Mouse (Mus musculus): Measurements from ENCODE around the gene Cxcr2. TPM values are rescaled to one million over a fixed set of nuclear protein-coding genes. Genes with fewer than 3 reads are reported as not detected.
"Not testable (repeated sequence)": the region's sequence is repeated elsewhere in the genome, so short reads cannot be mapped to it uniquely, and the experiment has no call there.

Cxcr2 gene
- total RNA-seq, 2 experiments from 2014 or later = 0.12 TPM; not detected in 1

- intact Hi-C loops (cut with DNase I) = no loop called here
- no peak for DNase-seq
Measured at GRCm38 (mm10) chr1:74135326-74135950, 18.4 kb upstream of the Cxcr2 start.

GRCm38 (mm10) chr1:74139415-74139814 lies 14.4 kb upstream of the Cxcr2 start:
- intact Hi-C loops (cut with DNase I) = no loop called here

GRCm38 (mm10) chr1:74141781-74142180 lies 12.0 kb upstream of the Cxcr2 start:
- intact Hi-C loops (cut with DNase I) = no loop called here
- no peak for DNase-seq

More at GRCm38 (mm10) chr1:74139415-74139814, 14.4 kb upstream of the Cxcr2 start:
- DNase-seq = no peak

- DNase-seq = no peak
Measured at GRCm38 (mm10) chr1:74149106-74149885, 4.5 kb upstream of the Cxcr2 start.

GRCm38 (mm10) chr1:74150101-74150500 lies 3.7 kb upstream of the Cxcr2 start:
- intact Hi-C loops (cut with DNase I) = no loop called here
- no peak for DNase-seq

More at GRCm38 (mm10) chr1:74149106-74149885, 4.5 kb upstream of the Cxcr2 start:
- intact Hi-C loops (cut with DNase I) = no loop called here

GRCm38 (mm10) chr1:74151091-74151490 lies 2.7 kb upstream of the Cxcr2 start:
- intact Hi-C loops (cut with DNase I) = no loop called here

GRCm38 (mm10) chr1:74155435-74156012 lies 1.7 kb downstream of the Cxcr2 start:
- DNase-seq = no peak

More at GRCm38 (mm10) chr1:74151091-74151490, 2.7 kb upstream of the Cxcr2 start:
- DNase-seq = no peak

GRCm38 (mm10) chr1:74156381-74156910 lies 2.7 kb downstream of the Cxcr2 start:
- no peak for DNase-seq
- intact Hi-C loops (cut with DNase I) = no loop called here

More at GRCm38 (mm10) chr1:74155435-74156012, 1.7 kb downstream of the Cxcr2 start:
- intact Hi-C loops (cut with DNase I) = no loop called here

- intact Hi-C loops (cut with DNase I); DNase-seq: not testable (repeated sequence)
Measured at GRCm38 (mm10) chr1:74159613-74160012, 5.8 kb downstream of the Cxcr2 start.

- intact Hi-C loops (cut with DNase I) = no loop called here
- no peak for DNase-seq
Measured at GRCm38 (mm10) chr1:74160036-74160435, 6.2 kb downstream of the Cxcr2 start.

GRCm38 (mm10) chr1:74167136-74167535 lies 13.3 kb downstream of the Cxcr2 start:
- intact Hi-C loops (cut with DNase I) = no loop called here
- peak; percentile 15 for DNase-seq

- no peak for DNase-seq
- intact Hi-C loops (cut with DNase I) = no loop called here
Measured at GRCm38 (mm10) chr1:74169721-74170120, 15.9 kb downstream of the Cxcr2 start.

- intact Hi-C loops (cut with DNase I) = no loop called here
- no peak for DNase-seq
Measured at GRCm38 (mm10) chr1:74172722-74173121, 18.9 kb downstream of the Cxcr2 start.

- DNase-seq = no peak
- intact Hi-C loops (cut with DNase I) = no loop called here
Measured at GRCm38 (mm10) chr1:74175731-74176130, 21.9 kb downstream of the Cxcr2 start.

- DNase-seq = no peak
- intact Hi-C loops (cut with DNase I) = no loop called here
Measured at GRCm38 (mm10) chr1:74178618-74179017, 24.8 kb downstream of the Cxcr2 start.

- intact Hi-C loops (cut with DNase I) = no loop called here
- no peak for DNase-seq
Measured at GRCm38 (mm10) chr1:74179624-74180408, 26.0 kb downstream of the Cxcr2 start.

- intact Hi-C loops (cut with DNase I) = no loop called here
- no peak for DNase-seq
Measured at GRCm38 (mm10) chr1:74181462-74181861, 27.7 kb downstream of the Cxcr2 start.

GRCm38 (mm10) chr1:74183006-74183405 lies 29.2 kb downstream of the Cxcr2 start:
- DNase-seq = no peak
- intact Hi-C loops (cut with DNase I) = no loop called here

- intact Hi-C loops (cut with DNase I) = no loop called here
- no peak for DNase-seq
Measured at GRCm38 (mm10) chr1:74190471-74190870, 36.7 kb downstream of the Cxcr2 start.

GRCm38 (mm10) chr1:74192711-74193110 lies 38.9 kb downstream of the Cxcr2 start:
- no peak for DNase-seq
- intact Hi-C loops (cut with DNase I) = no loop called here

- intact Hi-C loops (cut with DNase I) = no loop called here
Measured at GRCm38 (mm10) chr1:74194445-74194844, 40.7 kb downstream of the Cxcr2 start, which contains the start of gene Cxcr1. Gene Cxcr1 (minus strand): TSS chr1:74194631.

More at GRCm38 (mm10) chr1:74194445-74194844, 40.7 kb downstream of the Cxcr2 start, which contains the start of gene Cxcr1:
- no peak for DNase-seq
